Mouse (Mus musculus): Measurements from ENCODE around the gene Celf5. TPM values are rescaled to one million over a fixed set of nuclear protein-coding genes. Genes with fewer than 3 reads are reported as not detected.
A peak's percentile ranks its signal among the peaks of the same experiment; 100 is the strongest.

The Celf5 gene
- polyA plus RNA-seq (2016; fragmentation: Nextera tagmentation; extraction: Ambion mirVana) = 0.10 and 0.18 TPM in 2 replicates

GRCm38 (mm10) chr10:81482533-81482889 is at the start of gene Celf5:
Celf5 (minus strand) TSS chr10:81482709.
- H3K27me3 ChIP-seq (ENCODE audit: insufficient read depth, poor library complexity, severe bottlenecking) = peaks cover 54% of the 10 kb centered on the region
- peak within 1 kb of the TSS; percentile 37; the same call in 1 of the 2 replicates for H3K27ac ChIP-seq
- DNase-seq (ENCODE audit: low spot score) = no peak
- H3K9me3 ChIP-seq = no peaks in the 10 kb centered on the region
- peaks cover 19% of the 10 kb centered on the region for H3K4me1 ChIP-seq
- WGBS = 1% methylated on average over 36 of the region's 36 CpGs
- H3K36me3 ChIP-seq = peaks cover 15% of the 10 kb centered on the region
- H3K4me3 ChIP-seq = peak within 1 kb of the TSS; percentile 60

GRCm38 (mm10) chr10:81526779-81527178 is 44.3 kb upstream of the Celf5 start:
- no peaks in the 10 kb centered on the region for H3K9me3 ChIP-seq
- H3K4me3 ChIP-seq = no peak overlapping the region
- H3K27ac ChIP-seq = no peak overlapping the region
- WGBS = 10% methylated on average over 14 of the region's 14 CpGs
- peaks cover 28% of the 10 kb centered on the region for H3K36me3 ChIP-seq
- DNase-seq (ENCODE audit: low spot score) = peak; percentile 86
- peaks cover 7% of the 10 kb centered on the region; the same call in 1 of the 2 replicates for H3K27me3 ChIP-seq (ENCODE audit: insufficient read depth, poor library complexity, severe bottlenecking)
- H3K4me1 ChIP-seq = peaks cover 22% of the 10 kb centered on the region

GRCm38 (mm10) chr10:81525017-81525694 is 42.6 kb upstream of the Celf5 start:
- peak overlapping the region; percentile 62; the same call in 1 of the 2 replicates for H3K27ac ChIP-seq

GRCm38 (mm10) chr10:81524051-81524605 is 41.6 kb upstream of the Celf5 start, which contains the start of gene Gna15:
Gna15 (minus strand) TSS chr10:81524225.
- Histone ChIP-seq H3K27ac (peak within 1 kb of the TSS; percentile 85), H3K9me3 (no peaks in the 10 kb centered on the region), H3K4me3 (peak within 1 kb of the TSS; percentile 50), H3K4me1 (peaks cover 26% of the 10 kb centered on the region), H3K36me3 (peaks cover 3% of the 10 kb centered on the region), H3K27me3 (ENCODE audit: insufficient read depth, poor library complexity, severe bottlenecking) (peaks cover 7% of the 10 kb centered on the region; the same call in 1 of the 2 replicates)
- WGBS = 9% methylated on average over 9 of the region's 9 CpGs
- DNase-seq (ENCODE audit: low spot score) = peak; percentile 88

More at GRCm38 (mm10) chr10:81525017-81525694, 42.6 kb upstream of the Celf5 start:
- peaks cover 13% of the 10 kb centered on the region for H3K36me3 ChIP-seq
- H3K4me1 ChIP-seq = peaks cover 22% of the 10 kb centered on the region
- H3K27me3 ChIP-seq (ENCODE audit: insufficient read depth, poor library complexity, severe bottlenecking) = peaks cover 7% of the 10 kb centered on the region; the same call in 1 of the 2 replicates
- 34% methylated on average over 12 of the region's 13 CpGs for WGBS
- H3K9me3 ChIP-seq = no peaks in the 10 kb centered on the region
- no peak overlapping the region for H3K4me3 ChIP-seq
- no peak for DNase-seq (ENCODE audit: low spot score)

- Histone ChIP-seq H3K4me3 (peak overlapping the region; percentile 50), H3K36me3 (no peaks in the 10 kb centered on the region; the same call in 1 of the 2 replicates), H3K9me3 (no peaks in the 10 kb centered on the region), H3K4me1 (peaks cover 26% of the 10 kb centered on the region), H3K27me3 (ENCODE audit: insufficient read depth, poor library complexity, severe bottlenecking) (peaks cover 7% of the 10 kb centered on the region; the same call in 1 of the 2 replicates), H3K27ac (peak overlapping the region; percentile 85)
- 9% methylated on average over 19 of the region's 19 CpGs for WGBS
- DNase-seq (ENCODE audit: low spot score) = no peak
These were observed 41.1 kb upstream of the Celf5 start for GRCm38 (mm10) chr10:81523570-81523969.

- Histone ChIP-seq H3K36me3 (no peaks in the 10 kb centered on the region), H3K4me1 (peaks cover 26% of the 10 kb centered on the region), H3K9me3 (no peaks in the 10 kb centered on the region), H3K4me3 (peak overlapping the region; percentile 50), H3K27ac (no peak overlapping the region), H3K27me3 (ENCODE audit: insufficient read depth, poor library complexity, severe bottlenecking) (peaks cover 7% of the 10 kb centered on the region; the same call in 1 of the 2 replicates)
- DNase-seq (ENCODE audit: low spot score) = no peak
- WGBS = 70% methylated on average over 6 of the region's 6 CpGs
These were observed 40.6 kb upstream of the Celf5 start for GRCm38 (mm10) chr10:81523142-81523541.

- peaks cover 10% of the 10 kb centered on the region; the same call in 1 of the 2 replicates for H3K27me3 ChIP-seq (ENCODE audit: insufficient read depth, poor library complexity, severe bottlenecking)
- no peak overlapping the region for H3K27ac ChIP-seq
- no peaks in the 10 kb centered on the region for H3K9me3 ChIP-seq
- no peak for DNase-seq (ENCODE audit: low spot score)
- H3K4me1 ChIP-seq = peaks cover 22% of the 10 kb centered on the region
- WGBS = 60% methylated on average over 3 of the region's 3 CpGs
- H3K4me3 ChIP-seq = no peak overlapping the region
- H3K36me3 ChIP-seq = no peaks in the 10 kb centered on the region
These were observed 37.5 kb upstream of the Celf5 start for GRCm38 (mm10) chr10:81519978-81520365.

GRCm38 (mm10) chr10:81519227-81519977 is 36.9 kb upstream of the Celf5 start:
- Histone ChIP-seq H3K27me3 (ENCODE audit: insufficient read depth, poor library complexity, severe bottlenecking) (peaks cover 10% of the 10 kb centered on the region; the same call in 1 of the 2 replicates), H3K27ac (no peak overlapping the region), H3K9me3 (no peaks in the 10 kb centered on the region), H3K4me3 (no peak overlapping the region; the same call in 1 of the 2 replicates), H3K36me3 (peaks cover 2% of the 10 kb centered on the region; the same call in 1 of the 2 replicates), H3K4me1 (peaks cover 16% of the 10 kb centered on the region)
- WGBS = 63% methylated on average over 6 of the region's 6 CpGs
- DNase-seq (ENCODE audit: low spot score) = no peak

GRCm38 (mm10) chr10:81518546-81518945 is 36.0 kb upstream of the Celf5 start:
- Histone ChIP-seq H3K4me1 (peaks cover 8% of the 10 kb centered on the region), H3K27ac (no peak overlapping the region), H3K27me3 (ENCODE audit: insufficient read depth, poor library complexity, severe bottlenecking) (peaks cover 4% of the 10 kb centered on the region; the same call in 1 of the 2 replicates), H3K4me3 (no peak overlapping the region), H3K9me3 (no peaks in the 10 kb centered on the region), H3K36me3 (peaks cover 9% of the 10 kb centered on the region)
- no peak for DNase-seq (ENCODE audit: low spot score)
- WGBS = 15% methylated on average over 4 of the region's 4 CpGs

GRCm38 (mm10) chr10:81517227-81517626 is 34.7 kb upstream of the Celf5 start:
- Histone ChIP-seq H3K27me3 (ENCODE audit: insufficient read depth, poor library complexity, severe bottlenecking) (peaks cover 17% of the 10 kb centered on the region), H3K36me3 (peaks cover 13% of the 10 kb centered on the region), H3K4me3 (no peak overlapping the region), H3K4me1 (peaks cover 6% of the 10 kb centered on the region), H3K9me3 (no peaks in the 10 kb centered on the region), H3K27ac (no peak overlapping the region)
- no peak for DNase-seq (ENCODE audit: low spot score)
- WGBS = 69% methylated on average over 8 of the region's 8 CpGs

- peaks cover 5% of the 10 kb centered on the region for H3K4me1 ChIP-seq
- WGBS = 82% methylated on average over 5 of the region's 5 CpGs
- H3K27ac ChIP-seq = no peak overlapping the region
- H3K36me3 ChIP-seq = peaks cover 13% of the 10 kb centered on the region
- no peaks in the 10 kb centered on the region for H3K9me3 ChIP-seq
- H3K4me3 ChIP-seq = no peak overlapping the region
- DNase-seq (ENCODE audit: low spot score) = no peak
- peaks cover 32% of the 10 kb centered on the region for H3K27me3 ChIP-seq (ENCODE audit: insufficient read depth, poor library complexity, severe bottlenecking)
These were observed 31.3 kb upstream of the Celf5 start for GRCm38 (mm10) chr10:81513798-81514197.

GRCm38 (mm10) chr10:81510246-81510810 is 27.8 kb upstream of the Celf5 start:
- WGBS = 75% methylated on average over 14 of the region's 14 CpGs
- no peak for DNase-seq (ENCODE audit: low spot score)
- no peak overlapping the region for H3K27ac ChIP-seq
- peaks cover 13% of the 10 kb centered on the region for H3K36me3 ChIP-seq
- H3K4me3 ChIP-seq = no peak overlapping the region
- peaks cover 8% of the 10 kb centered on the region for H3K4me1 ChIP-seq
- H3K9me3 ChIP-seq = no peaks in the 10 kb centered on the region
- H3K27me3 ChIP-seq (ENCODE audit: insufficient read depth, poor library complexity, severe bottlenecking) = peaks cover 29% of the 10 kb centered on the region

All from heart, embryonic 10.5 days (tissue).